Mouse (Mus musculus) MEL-GATA-1-ER (cell line): ENCODE measurements around the gene Tmem50a.

ENCODE experiments used
- DNase-seq: peaks from one replicate; pipeline ENCODE4 v3.0.0-alpha.2; 2012; ENCODE audit warnings: low read depth; ENCODE audit errors: extremely low read depth

Tmem50a gene

GRCm38 (mm10) chr4:134852438-134853255 is 62.2 kb downstream of the Tmem50a start:
- DNase-seq = no peak

DNA sequence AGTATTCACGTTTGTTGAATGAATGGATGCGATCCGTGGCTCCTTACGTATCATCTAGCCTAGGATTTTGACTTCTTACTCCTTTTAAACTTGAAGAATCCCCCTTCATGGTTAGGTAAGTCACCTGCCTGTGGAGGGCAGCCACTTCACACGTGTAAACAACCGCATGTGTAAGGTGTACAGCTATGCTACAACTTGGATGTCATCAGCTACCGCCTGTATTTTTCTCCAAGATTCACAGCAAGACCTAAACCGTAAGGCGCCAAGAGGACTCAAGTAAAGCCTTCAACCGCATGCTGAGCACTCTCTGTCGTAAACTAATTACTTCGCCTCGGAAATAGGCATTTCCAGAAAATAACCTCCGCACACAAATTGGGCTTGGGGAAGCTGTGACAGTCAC is 62.9 kb downstream of the Tmem50a start:
- no peak for DNase-seq

- DNase-seq = peak; percentile 53
Observed at GRCm38 (mm10) chr4:134851236-134851635, 63.6 kb downstream of the Tmem50a start.

DNA sequence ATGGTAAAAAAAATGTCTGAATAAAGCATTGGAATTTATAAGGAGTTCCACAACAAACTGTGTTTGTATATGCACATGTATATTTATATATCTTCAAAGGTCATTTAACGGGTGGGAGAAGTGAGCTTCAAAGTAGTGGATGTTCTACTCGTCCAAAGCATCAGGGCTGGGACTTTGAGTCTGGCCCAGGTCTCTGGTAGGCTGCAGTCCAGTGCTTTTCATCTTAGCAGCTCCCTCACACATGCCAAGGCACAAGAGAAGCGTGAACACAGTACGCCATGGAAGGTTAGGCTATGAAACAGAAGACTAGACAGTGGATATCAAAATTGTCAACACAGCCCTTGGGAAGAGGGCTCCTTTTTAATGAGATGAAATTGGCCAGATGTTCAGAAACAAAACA is 64.3 kb downstream of the Tmem50a start:
- DNase-seq = no peak
